Mouse (Mus musculus) layer of hippocampus, postnatal 14 days (tissue): Measurements from ENCODE around the gene Olfr694. TPM values are rescaled to one million over a fixed set of nuclear protein-coding genes. Genes with fewer than 3 reads are reported as not detected.

ENCODE experiments used
- total RNA-seq, 2 experiments: library from RNA; stranded (reverse); gene quantifications; 2 replicates each; pipeline ENCODE4 v1.2.3; 2021

Olfr694 gene
- total RNA-seq, 2 experiments from 2014 or later: not detected

Other genes with a start within 250 kb of the Olfr694 start
- not detected for gene Olfr693, start 11.2 kb downstream of the Olfr694 start, total RNA-seq
- gene Olfr695, start 24.6 kb upstream of the Olfr694 start, total RNA-seq: not detected
- not detected for gene Olfr697, start 50.6 kb upstream of the Olfr694 start, total RNA-seq
- not detected for gene Olfr698, start 63.6 kb upstream of the Olfr694 start, total RNA-seq
- gene Olfr699, start 101.4 kb upstream of the Olfr694 start, total RNA-seq: not detected
- gene Olfr700, start 117.0 kb upstream of the Olfr694 start, total RNA-seq: not detected
- gene Olfr701, start 122.3 kb upstream of the Olfr694 start, total RNA-seq: not detected
- gene Olfr702, start 142.1 kb upstream of the Olfr694 start, total RNA-seq: not detected
- gene Olfr703, start 151.5 kb upstream of the Olfr694 start, total RNA-seq: not detected
- gene Olfr704, start 171.4 kb upstream of the Olfr694 start, total RNA-seq: not detected
- gene Olfr705, start 185.1 kb upstream of the Olfr694 start, total RNA-seq: not detected
- gene Olfr706, start 196.3 kb upstream of the Olfr694 start, total RNA-seq: not detected
- gene Olfr707, start 209.4 kb upstream of the Olfr694 start, total RNA-seq: not detected
- not detected for gene Olfr1532-ps1, start 216.2 kb upstream of the Olfr694 start, total RNA-seq
- not detected for gene Olfr709-ps1, start 240.4 kb upstream of the Olfr694 start, total RNA-seq